Mouse (Mus musculus): ENCODE results near the gene Lrch3. TPM values are rescaled to one million over a fixed set of nuclear protein-coding genes. Genes with fewer than 3 reads are reported as not detected.

Lrch3 gene
- total and polyA plus RNA-seq, 3 experiments: 9.9 to 77.1 (median 33.1) TPM

DNA sequence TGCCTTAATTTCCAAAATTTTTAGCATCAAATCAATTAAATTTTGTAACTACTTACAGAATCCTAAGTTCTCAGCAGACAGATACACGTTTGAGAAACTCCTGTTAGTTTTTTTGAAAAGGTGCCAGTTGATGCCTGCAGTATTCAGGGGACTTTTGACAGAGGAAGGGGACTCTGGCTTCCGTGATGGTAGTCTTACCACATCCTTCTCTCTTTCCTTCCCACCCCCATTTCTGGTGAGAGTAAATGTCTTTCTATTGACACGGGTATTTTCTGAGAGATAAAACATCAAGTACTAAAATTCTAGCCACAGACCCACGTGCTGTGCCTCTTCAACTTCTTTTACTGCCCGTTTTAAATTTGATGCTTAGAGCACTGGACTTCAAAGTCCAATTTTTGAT, 39.9 kb downstream of the Lrch3 start:
- ATAC-seq (ENCODE audit: extremely low read depth, insufficient number of reproducible peaks, low FRiP score, poor library complexity, severe bottlenecking) (no peak), DNase-seq (ENCODE audit: low spot score) (no peak)
- Histone ChIP-seq H3K9me3 (replicated peaks) (no peaks in the 10 kb centered on the region), H3K4me1 (ENCODE audit: insufficient read depth, low read depth, low read length) (no peaks in the 10 kb centered on the region), H3K27me3 (ENCODE audit: insufficient read depth, low read length) (no peaks in the 10 kb centered on the region), H3K36me3 (replicated peaks) (peaks cover 52% of the 10 kb centered on the region), H3K4me3 (ENCODE audit: low read depth, low read length) (no peak overlapping the region)
- TF ChIP-seq GATA2 (IDR thresholded peaks at IDR 0.05; ENCODE audit: borderline replicate concordance, low read depth, low read length) (no peak), GATA1 (IDR thresholded peaks at IDR 0.05; ENCODE audit: borderline replicate concordance, low read length) (no peak), CTCF (IDR thresholded peaks at IDR 0.05; ENCODE audit: low read depth, low read length) (no peak), TAL1 (conservative IDR thresholded peaks at IDR 0.05; ENCODE audit: low read depth, low read length) (no peak), POLR2AphosphoS5 (IDR thresholded peaks at IDR 0.05; ENCODE audit: insufficient replicate concordance, low read depth, low read length) (no peak)

- TF ChIP-seq POLR2AphosphoS5 (IDR thresholded peaks at IDR 0.05; ENCODE audit: insufficient replicate concordance, low read depth, low read length) (no peak), GATA2 (IDR thresholded peaks at IDR 0.05; ENCODE audit: borderline replicate concordance, low read depth, low read length) (no peak), TAL1 (conservative IDR thresholded peaks at IDR 0.05; ENCODE audit: low read depth, low read length) (no peak), CTCF (IDR thresholded peaks at IDR 0.05; ENCODE audit: low read depth, low read length) (no peak), GATA1 (IDR thresholded peaks at IDR 0.05; ENCODE audit: borderline replicate concordance, low read length) (no peak)
- no peak overlapping the region for H3K4me3 ChIP-seq (ENCODE audit: low read depth, low read length)
- peaks cover 55% of the 10 kb centered on the region for H3K36me3 ChIP-seq (replicated peaks)
- ATAC-seq (ENCODE audit: extremely low read depth, insufficient number of reproducible peaks, low FRiP score, poor library complexity, severe bottlenecking) (no peak), DNase-seq (ENCODE audit: low spot score) (no peak)
- H3K27me3 ChIP-seq (ENCODE audit: insufficient read depth, low read length): no peaks in the 10 kb centered on the region
- no peaks in the 10 kb centered on the region for H3K9me3 ChIP-seq (replicated peaks)
- no peaks in the 10 kb centered on the region for H3K4me1 ChIP-seq (ENCODE audit: insufficient read depth, low read depth, low read length)
Measured at GRCm38 (mm10) chr16:32954304-32954703, 40.4 kb downstream of the Lrch3 start.

- no peak for TF ChIP-seq TAL1 (conservative IDR thresholded peaks at IDR 0.05; ENCODE audit: low read depth, low read length)
- TF ChIP-seq POLR2AphosphoS5 (IDR thresholded peaks at IDR 0.05; ENCODE audit: insufficient replicate concordance, low read depth, low read length): no peak
- TF ChIP-seq GATA2 (IDR thresholded peaks at IDR 0.05; ENCODE audit: borderline replicate concordance, low read depth, low read length): no peak
- TF ChIP-seq CTCF (IDR thresholded peaks at IDR 0.05; ENCODE audit: low read depth, low read length): no peak
- TF ChIP-seq GATA1 (IDR thresholded peaks at IDR 0.05; ENCODE audit: borderline replicate concordance, low read length): no peak
- Histone ChIP-seq H3K4me1 (ENCODE audit: insufficient read depth, low read depth, low read length) (no peaks in the 10 kb centered on the region), H3K36me3 (replicated peaks) (peaks cover 69% of the 10 kb centered on the region), H3K4me3 (ENCODE audit: low read depth, low read length) (no peak overlapping the region), H3K9me3 (replicated peaks) (no peaks in the 10 kb centered on the region), H3K27me3 (ENCODE audit: insufficient read depth, low read length) (no peaks in the 10 kb centered on the region)
- ATAC-seq (ENCODE audit: extremely low read depth, insufficient number of reproducible peaks, low FRiP score, poor library complexity, severe bottlenecking) (no peak), DNase-seq (ENCODE audit: low spot score) (no peak)
Measured at GRCm38 (mm10) chr16:32956889-32957288, 43.0 kb downstream of the Lrch3 start.

DNA sequence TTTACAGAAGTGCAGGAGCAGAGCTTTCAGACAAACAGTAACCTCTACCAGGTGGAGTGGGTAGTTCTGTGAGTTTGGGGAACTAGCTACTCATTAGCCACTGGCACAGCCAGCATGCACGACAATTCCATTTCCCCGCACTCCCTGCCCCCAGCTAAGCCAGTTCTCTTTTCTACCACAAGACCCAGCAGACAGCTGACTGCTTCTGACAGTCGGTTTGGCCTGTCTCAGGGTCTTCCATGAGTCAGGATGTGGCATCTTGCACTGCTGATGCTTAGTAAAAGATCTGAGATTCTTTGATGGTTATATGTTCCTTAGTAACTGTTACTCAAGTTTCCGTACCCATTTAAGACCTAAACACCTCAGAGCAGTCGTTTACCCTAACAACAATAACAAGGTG, 58.6 kb downstream of the Lrch3 start:
- TF ChIP-seq GATA1 (IDR thresholded peaks at IDR 0.05; ENCODE audit: borderline replicate concordance, low read length): no peak
- TF ChIP-seq CTCF (IDR thresholded peaks at IDR 0.05; ENCODE audit: low read depth, low read length): no peak
- TF ChIP-seq TAL1 (conservative IDR thresholded peaks at IDR 0.05; ENCODE audit: low read depth, low read length): no peak
- no peak for TF ChIP-seq GATA2 (IDR thresholded peaks at IDR 0.05; ENCODE audit: borderline replicate concordance, low read depth, low read length)
- no peak for TF ChIP-seq POLR2AphosphoS5 (IDR thresholded peaks at IDR 0.05; ENCODE audit: insufficient replicate concordance, low read depth, low read length)

DNA sequence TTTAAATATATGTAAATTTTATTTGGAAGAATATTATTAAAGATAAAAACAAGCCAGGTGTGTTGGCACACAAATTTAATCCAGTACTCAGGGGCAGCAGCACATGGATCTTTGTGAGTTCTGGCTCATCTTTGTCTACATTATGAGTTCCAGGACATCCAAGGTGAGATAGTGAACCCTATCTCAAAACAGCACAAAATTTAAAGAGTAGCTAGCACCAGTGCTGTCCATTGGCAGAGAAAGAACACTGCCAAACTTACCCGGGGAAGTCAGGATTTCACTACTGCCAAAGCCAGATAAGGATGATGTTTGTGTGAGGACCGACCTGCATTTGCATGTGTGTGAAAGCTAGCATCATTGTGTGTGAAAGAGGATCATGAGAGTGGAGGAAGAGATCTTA, 59.1 kb downstream of the Lrch3 start:
- no peaks in the 10 kb centered on the region for H3K9me3 ChIP-seq (replicated peaks)
- DNase-seq (ENCODE audit: low spot score) (no peak), ATAC-seq (ENCODE audit: extremely low read depth, insufficient number of reproducible peaks, low FRiP score, poor library complexity, severe bottlenecking) (no peak)
- H3K27me3 ChIP-seq (ENCODE audit: insufficient read depth, low read length): no peaks in the 10 kb centered on the region
- peaks cover 8% of the 10 kb centered on the region; the same call in 1 of the 2 replicates for H3K4me1 ChIP-seq (ENCODE audit: insufficient read depth, low read depth, low read length)
- no peak for TF ChIP-seq POLR2AphosphoS5 (IDR thresholded peaks at IDR 0.05; ENCODE audit: insufficient replicate concordance, low read depth, low read length)
- no peak for TF ChIP-seq CTCF (IDR thresholded peaks at IDR 0.05; ENCODE audit: low read depth, low read length)
- TF ChIP-seq GATA1 (IDR thresholded peaks at IDR 0.05; ENCODE audit: borderline replicate concordance, low read length): no peak
- no peak for TF ChIP-seq GATA2 (IDR thresholded peaks at IDR 0.05; ENCODE audit: borderline replicate concordance, low read depth, low read length)
- TF ChIP-seq TAL1 (conservative IDR thresholded peaks at IDR 0.05; ENCODE audit: low read depth, low read length): no peak
- no peak overlapping the region for H3K4me3 ChIP-seq (ENCODE audit: low read depth, low read length)
- H3K36me3 ChIP-seq (replicated peaks): peaks cover 66% of the 10 kb centered on the region

More for the DNA sequence above, 58.6 kb downstream of the Lrch3 start:
- Histone ChIP-seq H3K27me3 (ENCODE audit: insufficient read depth, low read length) (no peaks in the 10 kb centered on the region), H3K36me3 (replicated peaks) (peaks cover 61% of the 10 kb centered on the region), H3K9me3 (replicated peaks) (no peaks in the 10 kb centered on the region), H3K4me1 (ENCODE audit: insufficient read depth, low read depth, low read length) (peaks cover 8% of the 10 kb centered on the region; the same call in 1 of the 2 replicates), H3K4me3 (ENCODE audit: low read depth, low read length) (no peak overlapping the region)
- ATAC-seq (ENCODE audit: extremely low read depth, insufficient number of reproducible peaks, low FRiP score, poor library complexity, severe bottlenecking) (no peak), DNase-seq (ENCODE audit: low spot score) (no peak)

DNA sequence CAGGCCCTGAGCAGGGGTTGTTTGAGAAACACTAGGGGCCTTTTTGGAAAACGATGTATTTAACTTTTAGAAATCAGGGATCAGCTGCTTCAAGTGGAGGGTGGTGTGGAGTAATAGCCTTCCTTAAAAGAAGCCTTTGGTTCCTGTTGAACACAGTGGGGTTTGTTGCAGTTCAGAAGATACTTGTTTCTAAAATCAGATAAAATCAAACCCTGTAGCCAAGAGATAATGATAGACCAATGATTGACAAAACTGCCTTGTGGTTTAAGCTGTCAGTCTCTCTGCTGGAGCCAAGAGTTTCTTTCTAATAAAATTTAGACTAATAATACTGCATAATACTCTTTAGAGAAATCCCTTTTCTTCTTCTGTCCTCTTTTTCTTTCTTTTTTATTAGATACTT, 66.3 kb downstream of the Lrch3 start:
- no peak overlapping the region for H3K4me3 ChIP-seq (ENCODE audit: low read depth, low read length)
- no peaks in the 10 kb centered on the region for H3K9me3 ChIP-seq (replicated peaks)
- peak; percentile 66 for ATAC-seq (ENCODE audit: extremely low read depth, insufficient number of reproducible peaks, low FRiP score, poor library complexity, severe bottlenecking)
- DNase-seq (ENCODE audit: low spot score): peak; percentile 15
- no peaks in the 10 kb centered on the region for H3K27me3 ChIP-seq (ENCODE audit: insufficient read depth, low read length)
- H3K4me1 ChIP-seq (ENCODE audit: insufficient read depth, low read depth, low read length): peaks cover 22% of the 10 kb centered on the region
- H3K36me3 ChIP-seq (replicated peaks): peaks cover 60% of the 10 kb centered on the region
- TF ChIP-seq CTCF (IDR thresholded peaks at IDR 0.05; ENCODE audit: low read depth, low read length) (no peak), TAL1 (conservative IDR thresholded peaks at IDR 0.05; ENCODE audit: low read depth, low read length) (peak; percentile 50; the same call in 1 of the 2 replicates)
